Mouse (Mus musculus) MEL (cell line): ENCODE data around the gene Krtap7-1.

Experiments
- CTCF ChIP-seq, 3 experiments: IDR thresholded peaks in 2 of 3; conservative IDR thresholded peaks in 1 of 3; 2 replicates each; pipeline ENCODE4 v1.5.1; 2011 to 2012; ENCODE audit warnings: low read length in 3 of 3, low read depth in 2 of 3, mild to moderate bottlenecking in 2 of 3, improper control_type of control experiment in 1 of 3, inconsistent platforms in 1 of 3, mixed read lengths in 1 of 3, moderate library complexity in 1 of 3; ENCODE audit not compliant: control insufficient read depth in 1 of 3, insufficient read depth in 1 of 3, poor library complexity in 1 of 3, severe bottlenecking in 1 of 3
- E2F4 ChIP-seq: IDR thresholded peaks from 2 replicates; pipeline ENCODE4 v1.6.1; 2011; ENCODE audit warnings: low read depth, low read length, improper control_type of control experiment, borderline replicate concordance
- EP300 ChIP-seq, 2 experiments: IDR thresholded peaks; 2 replicates each; pipeline ENCODE4 v1.6.1; 2011; ENCODE audit warnings: improper control_type of control experiment in 2 of 2, low read length in 2 of 2, low read depth in 1 of 2, mild to moderate bottlenecking in 1 of 2
- ETS1 ChIP-seq: IDR thresholded peaks from 2 replicates; pipeline ENCODE4 v1.6.1; 2012; ENCODE audit warnings: low read depth, mild to moderate bottlenecking, inconsistent platforms, low read length, improper control_type of control experiment, moderate library complexity
- GATA1 ChIP-seq: IDR thresholded peaks from 2 replicates; pipeline ENCODE4 v1.6.1; 2011; ENCODE audit warnings: low read depth, low read length, improper control_type of control experiment
- JUND ChIP-seq: IDR thresholded peaks from 2 replicates; pipeline ENCODE4 v1.6.1; 2011; ENCODE audit warnings: low read depth, mild to moderate bottlenecking, improper control_type of control experiment, low read length
- MAZ ChIP-seq: IDR thresholded peaks from 2 replicates; pipeline ENCODE4 v1.6.1; 2012; ENCODE audit warnings: low read depth, mild to moderate bottlenecking, inconsistent platforms, low read length, improper control_type of control experiment
- MYC ChIP-seq: IDR thresholded peaks from 2 replicates; pipeline ENCODE4 v1.6.1; 2011; ENCODE audit warnings: low read depth, mild to moderate bottlenecking, low read length, improper control_type of control experiment, moderate library complexity
- POLR2A ChIP-seq, 2 experiments: IDR thresholded peaks; 2 replicates each; pipeline ENCODE4 v1.6.1; 2011 to 2012; ENCODE audit warnings: low read length in 2 of 2, mild to moderate bottlenecking in 2 of 2, control low read depth in 1 of 2, improper control_type of control experiment in 1 of 2, low read depth in 1 of 2, moderate library complexity in 1 of 2; ENCODE audit not compliant: control insufficient read depth in 1 of 2, insufficient read depth in 1 of 2, poor library complexity in 1 of 2
- RAD21 ChIP-seq: IDR thresholded peaks from 2 replicates; pipeline ENCODE4 v1.6.1; 2011; ENCODE audit warnings: mild to moderate bottlenecking, low read depth, low read length, improper control_type of control experiment
- USF1 ChIP-seq: IDR thresholded peaks from 2 replicates; pipeline ENCODE4 v1.6.1; 2014; ENCODE audit warnings: low read depth, mild to moderate bottlenecking, inconsistent platforms, low read length, improper control_type of control experiment, moderate library complexity
- USF2 ChIP-seq, 2 experiments: IDR thresholded peaks; 2 replicates each; pipeline ENCODE4 v1.6.1; 2011 to 2012; ENCODE audit warnings: improper control_type of control experiment in 2 of 2, low read length in 2 of 2, borderline replicate concordance in 1 of 2, inconsistent platforms in 1 of 2, low read depth in 1 of 2, mild to moderate bottlenecking in 1 of 2; ENCODE audit not compliant: insufficient read depth in 1 of 2
- ZNF384 ChIP-seq: IDR thresholded peaks from 2 replicates; pipeline ENCODE4 v1.6.1; 2012; ENCODE audit warnings: low read depth, mild to moderate bottlenecking, inconsistent platforms, low read length, improper control_type of control experiment

- TF ChIP-seq CTCF (IDR thresholded peaks at IDR 0.05 in 2 of 3, conservative IDR thresholded peaks at IDR 0.05 in 1 of 3; ENCODE audit: control insufficient read depth in 1 of 3, insufficient read depth in 1 of 3, low read depth in 2 of 3, low read length in 3 of 3, poor library complexity in 1 of 3, severe bottlenecking in 1 of 3) (no peak), GATA1 (no peak), POLR2A (IDR thresholded peaks at IDR 0.05; ENCODE audit: control insufficient read depth in 1 of 2, insufficient read depth in 1 of 2, low read depth in 1 of 2, low read length in 2 of 2, poor library complexity in 1 of 2) (no peak), USF2 (IDR thresholded peaks at IDR 0.05; ENCODE audit: borderline replicate concordance in 1 of 2, insufficient read depth in 1 of 2, low read depth in 1 of 2, low read length in 2 of 2) (no peak), MAZ (no peak), RAD21 (no peak), MYC (no peak), ETS1 (no peak), USF1 (no peak), E2F4 (no peak), EP300 (IDR thresholded peaks at IDR 0.05; ENCODE audit: low read depth in 1 of 2, low read length in 2 of 2) (no peak), ZNF384 (no peak), JUND (no peak)
These were observed 6.3 kb downstream of the Krtap7-1 start for GRCm38 (mm10) chr16:89501870-89502269.
